Mouse (Mus musculus): Measurements from ENCODE around the gene Gpr22. TPM values are rescaled to one million over a fixed set of nuclear protein-coding genes. Genes with fewer than 3 reads are reported as not detected.
A peak's percentile ranks its signal among the peaks of the same experiment; 100 is the strongest.

Gpr22 gene
- 10 to 100 TPM; 49.0 to 49.6 TPM for total RNA-seq (2021)

DNA sequence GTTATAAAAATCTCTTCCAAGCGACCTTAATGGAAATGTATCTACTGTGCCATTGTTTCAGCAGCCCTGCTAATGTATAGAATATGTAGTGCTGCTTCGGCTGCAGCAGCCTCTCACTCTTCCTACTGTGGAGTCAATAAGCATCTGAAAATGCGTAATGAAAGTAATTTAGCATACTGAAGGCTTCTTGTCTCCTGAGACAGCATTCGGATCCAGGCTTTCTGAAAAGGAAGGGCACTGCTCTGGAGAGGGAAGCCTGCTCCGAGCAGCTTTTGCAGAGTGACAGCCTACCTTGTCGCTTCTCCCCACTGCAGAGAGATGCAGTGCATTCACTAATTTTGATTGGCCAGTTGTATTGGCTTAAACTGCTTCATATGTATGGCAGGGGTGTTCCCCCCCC is at the start of gene Gpr22:
Gene Gpr22 (minus strand): TSS at position 348 of the 400 bp plus-strand sequence.
- intact Hi-C loops (cut with DNase I): loop anchor here (5.0 kb wide), 1 partner anchor 184 kb away; no protein-coding TSS in a partner anchor
- peak; percentile 75 to 76 for DNase-seq (ENCODE audit: low spot score in 2 of 2)

DNA sequence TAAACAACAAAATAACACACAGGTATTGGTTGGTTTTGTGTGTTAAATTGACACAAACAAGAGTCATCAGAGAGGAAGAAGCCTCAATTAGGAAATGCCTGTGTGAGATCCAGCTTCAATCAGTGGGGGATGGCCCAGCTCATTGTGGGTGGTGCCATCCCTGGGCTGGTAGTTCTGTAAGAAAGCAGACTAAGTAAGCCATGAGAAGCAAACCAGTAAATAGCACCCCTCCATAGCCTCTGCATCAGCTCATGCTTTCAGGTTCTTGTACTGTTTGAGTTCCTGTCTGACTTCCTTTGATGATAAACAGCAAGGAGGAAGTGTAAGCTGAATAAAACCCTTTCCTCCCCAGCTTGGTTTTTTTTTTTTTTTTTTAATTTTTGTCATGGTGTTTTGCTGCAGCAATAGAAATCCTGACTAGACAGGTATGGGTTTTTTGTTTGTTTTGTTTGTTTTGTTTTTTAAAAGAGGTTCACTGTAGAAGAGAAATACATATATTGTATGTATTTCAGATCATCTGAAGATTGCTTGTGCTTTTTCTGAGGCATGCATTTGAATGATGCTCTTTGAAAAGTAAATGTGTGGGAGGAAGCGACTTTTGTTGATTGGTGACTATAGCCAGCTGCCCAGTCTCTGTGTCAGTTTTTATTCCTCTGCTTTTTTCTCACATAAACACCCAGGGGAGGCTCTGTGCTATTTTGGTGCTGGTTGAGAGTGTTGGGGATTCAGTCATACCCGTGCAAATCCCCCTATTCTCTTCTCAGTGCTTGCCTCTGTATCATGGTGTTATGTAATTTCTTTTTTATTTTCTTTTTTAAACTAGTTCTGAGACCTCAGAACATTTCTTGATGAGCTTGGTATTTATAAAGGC is 42.4 kb upstream of the Gpr22 start:
- peak; percentile 17 to 36 for DNase-seq (ENCODE audit: low spot score in 2 of 2)
- intact Hi-C loops (cut with DNase I): no loop called here

DNA sequence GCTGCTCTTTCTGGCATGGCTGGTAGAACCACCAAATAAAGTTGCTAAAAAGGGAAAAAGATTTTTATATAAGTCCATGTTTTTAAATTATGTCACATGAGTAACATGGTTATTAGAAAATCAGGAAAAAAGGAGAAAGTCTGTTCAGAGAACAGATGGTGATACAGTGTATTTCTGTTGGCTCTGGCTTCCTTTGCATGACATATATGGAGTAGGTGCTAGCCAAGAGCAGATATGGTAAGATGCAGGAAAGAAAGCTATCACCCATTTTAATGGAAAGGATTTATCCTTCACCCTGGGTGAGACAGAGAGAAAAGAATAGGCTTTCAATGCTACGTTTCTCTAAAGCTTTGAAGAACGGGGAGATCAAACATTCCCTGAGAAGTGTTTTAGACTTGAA is 40.7 kb upstream of the Gpr22 start:
- intact Hi-C loops (cut with DNase I): no loop called here

DNA sequence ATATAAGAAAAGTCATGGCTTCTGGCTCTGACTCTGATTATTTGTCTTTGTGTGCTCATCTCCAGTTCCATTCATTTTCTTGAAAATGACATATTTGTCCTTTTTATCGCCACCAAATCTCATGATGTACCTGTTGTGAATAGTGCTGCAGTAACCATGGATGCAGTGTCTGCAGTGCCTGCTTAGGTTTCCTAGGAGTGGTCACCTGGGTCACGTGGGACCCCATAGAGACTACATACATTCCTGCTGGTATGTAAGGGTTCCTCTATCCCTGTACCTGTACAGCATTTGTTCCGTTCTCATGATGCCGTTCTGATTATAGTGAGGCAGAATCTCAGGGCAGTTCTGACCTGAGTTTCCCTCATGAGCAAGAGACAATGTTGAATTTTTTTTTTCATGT is 36.1 kb upstream of the Gpr22 start:
- intact Hi-C loops (cut with DNase I): no loop called here

More for the DNA sequence above, 40.7 kb upstream of the Gpr22 start:
- DNase-seq (ENCODE audit: low spot score in 2 of 2): no peak

GRCm38 (mm10) chr12:31747301-31747700 is 33.6 kb upstream of the Gpr22 start:
- intact Hi-C loops (cut with DNase I): no loop called here
- DNase-seq (ENCODE audit: low spot score in 2 of 2): no peak

More for the DNA sequence above, 36.1 kb upstream of the Gpr22 start:
- no peak for DNase-seq (ENCODE audit: low spot score in 2 of 2)

DNA sequence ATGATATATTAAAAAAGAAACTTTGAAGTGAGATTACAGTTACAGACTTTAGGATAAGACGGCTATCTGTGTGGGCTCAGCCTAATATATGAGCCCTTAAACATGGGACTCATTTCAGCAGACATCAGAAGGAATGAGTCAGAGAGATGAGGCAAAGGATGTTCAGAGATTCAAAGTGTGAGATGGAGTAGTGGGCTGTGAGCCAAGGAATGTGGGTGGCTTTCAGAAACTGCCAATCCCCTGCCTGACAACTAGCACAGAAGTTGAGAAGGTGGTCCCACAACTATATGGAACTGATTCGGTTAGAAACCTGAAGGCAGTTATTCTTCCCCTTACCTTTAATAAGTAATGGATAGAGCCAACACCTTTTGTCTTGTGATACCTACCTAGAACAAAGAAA is 20.9 kb upstream of the Gpr22 start:
- DNase-seq (ENCODE audit: low spot score in 2 of 2): no peak
- intact Hi-C loops (cut with DNase I): no loop called here

- DNase-seq (ENCODE audit: low spot score in 2 of 2): peak in 1 of 2 experiments; percentile 26
- intact Hi-C loops (cut with DNase I): no loop called here
Observed at GRCm38 (mm10) chr12:31730126-31730525, 16.4 kb upstream of the Gpr22 start.

- intact Hi-C loops (cut with DNase I): no loop called here
- no peak for DNase-seq (ENCODE audit: low spot score in 2 of 2)
Observed at GRCm38 (mm10) chr12:31726707-31727106, 13.0 kb upstream of the Gpr22 start.

GRCm38 (mm10) chr12:31725511-31726275 is 11.9 kb upstream of the Gpr22 start:
- DNase-seq (ENCODE audit: low spot score in 2 of 2): no peak
- intact Hi-C loops (cut with DNase I): no loop called here

DNA sequence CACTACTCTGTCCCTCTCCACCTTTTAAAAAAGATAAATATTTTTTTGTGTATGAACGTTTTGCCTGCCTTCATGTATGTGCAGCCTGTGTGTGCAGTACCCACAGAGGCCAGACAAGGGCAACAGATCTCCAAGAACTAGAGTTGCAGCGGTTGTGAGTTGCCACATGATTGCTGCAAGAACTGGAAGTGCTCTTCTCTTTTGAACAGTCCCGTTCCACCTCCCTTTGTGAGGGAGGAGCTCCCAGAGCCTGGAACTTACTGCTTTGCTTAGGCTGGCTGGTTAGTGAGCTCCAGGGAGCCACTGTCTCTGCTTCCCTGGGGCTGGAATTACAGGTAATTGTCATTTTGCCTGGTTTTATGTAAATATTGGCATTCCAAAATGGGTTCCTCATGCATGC is 10.8 kb upstream of the Gpr22 start:
- intact Hi-C loops (cut with DNase I): no loop called here
- DNase-seq (ENCODE audit: low spot score in 2 of 2): no peak

GRCm38 (mm10) chr12:31719586-31720275 is 6.0 kb upstream of the Gpr22 start:
- DNase-seq (ENCODE audit: low spot score in 2 of 2): no peak
- intact Hi-C loops (cut with DNase I): no loop called here

- intact Hi-C loops (cut with DNase I): loop anchor here (5.0 kb wide), 1 partner anchor 183 kb away; no protein-coding TSS in a partner anchor
- DNase-seq (ENCODE audit: low spot score in 2 of 2): no peak
Observed at GRCm38 (mm10) chr12:31714070-31714469, 323 bp upstream of the Gpr22 start.

GRCm38 (mm10) chr12:31712727-31713126 is 1.0 kb downstream of the Gpr22 start:
- intact Hi-C loops (cut with DNase I): loop anchor here (5.0 kb wide), 1 partner anchor 185 kb away; no protein-coding TSS in a partner anchor
- no peak for DNase-seq (ENCODE audit: low spot score in 2 of 2)

DNA sequence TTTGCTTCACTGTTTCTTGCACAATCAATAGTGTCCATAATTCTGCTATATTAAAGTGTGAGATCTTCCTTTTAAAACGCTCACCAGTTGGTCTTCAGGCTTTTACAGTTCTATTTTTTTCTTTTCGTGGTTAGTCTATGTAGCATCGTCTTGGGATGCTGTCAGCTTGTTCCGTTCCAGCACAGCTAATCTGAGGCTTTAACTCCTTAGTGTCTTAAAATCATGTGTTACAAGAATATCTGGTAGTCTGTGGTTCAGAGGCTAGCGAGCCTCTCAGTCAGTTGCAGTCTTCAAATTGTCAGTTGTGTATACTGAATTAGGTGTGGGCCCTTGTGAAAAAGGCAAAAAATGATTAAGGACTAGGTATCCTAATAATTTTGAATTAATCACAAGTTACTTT is 1.5 kb downstream of the Gpr22 start:
- no peak for DNase-seq (ENCODE audit: low spot score in 2 of 2)
- intact Hi-C loops (cut with DNase I): loop anchor here (5.0 kb wide), 1 partner anchor 185 kb away; no protein-coding TSS in a partner anchor

DNA sequence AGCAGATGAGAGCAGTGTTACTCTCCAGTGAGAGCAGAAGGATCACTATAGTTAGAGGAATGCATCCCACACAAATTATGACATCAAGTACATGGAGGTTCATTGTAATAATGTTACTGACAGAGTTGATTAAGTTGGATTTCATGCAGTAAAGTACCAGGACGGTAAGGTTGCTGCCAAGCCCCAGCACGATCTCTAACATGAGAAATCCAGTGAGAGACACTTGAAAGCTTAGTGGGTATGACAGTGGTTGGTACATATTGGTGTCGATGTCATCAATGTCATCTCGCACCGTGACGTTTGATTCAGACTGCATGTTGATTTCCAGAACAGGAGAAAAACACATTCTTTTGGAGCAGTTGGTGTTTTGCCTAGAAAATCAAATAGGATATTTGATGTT is 4.1 kb downstream of the Gpr22 start:
- DNase-seq (ENCODE audit: low spot score in 2 of 2): no peak
- intact Hi-C loops (cut with DNase I): loop anchor here (5.0 kb wide), 2 partner anchors 188 to 197 kb away; no protein-coding TSS in a partner anchor

GRCm38 (mm10) chr12:31707531-31707930 is 6.2 kb downstream of the Gpr22 start:
- DNase-seq (ENCODE audit: low spot score in 2 of 2): no peak
- intact Hi-C loops (cut with DNase I): loop anchor here (5.0 kb wide), 1 partner anchor 195 kb away; no protein-coding TSS in a partner anchor

GRCm38 (mm10) chr12:31706168-31706567 is 7.6 kb downstream of the Gpr22 start:
- intact Hi-C loops (cut with DNase I): loop anchor here (5.0 kb wide), 1 partner anchor 194 kb away; no protein-coding TSS in a partner anchor
- DNase-seq (ENCODE audit: low spot score in 2 of 2): no peak

DNA sequence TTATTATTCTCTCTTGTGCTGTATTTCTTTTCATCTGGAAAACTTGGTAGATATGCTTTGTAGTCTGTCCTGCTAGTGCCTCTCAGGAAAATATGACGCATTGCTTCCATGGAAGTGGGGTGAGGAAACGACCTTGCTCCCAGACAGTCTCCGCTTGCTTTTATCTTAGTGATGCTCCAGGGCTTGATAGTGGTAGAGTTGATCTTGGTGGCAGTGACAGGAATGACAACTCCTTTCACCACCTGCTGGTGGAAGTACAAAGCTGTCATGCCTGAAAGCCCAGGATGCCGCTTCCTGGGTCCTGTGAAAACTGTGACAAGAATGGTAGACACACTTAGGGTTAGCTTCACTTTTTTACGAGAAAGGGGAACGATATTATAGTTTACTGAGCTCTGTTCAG is 9.8 kb downstream of the Gpr22 start:
- no peak for DNase-seq (ENCODE audit: low spot score in 2 of 2)
- intact Hi-C loops (cut with DNase I): no loop called here

- intact Hi-C loops (cut with DNase I): no loop called here
- no peak for DNase-seq (ENCODE audit: low spot score in 2 of 2)
Observed at GRCm38 (mm10) chr12:31701411-31701810, 12.3 kb downstream of the Gpr22 start.
